Mouse (Mus musculus) liver, embryonic 14.5 days (tissue): ENCODE measurements at regions not wholly inside any gene's neighbourhood (a gene's known extent, or its start where the extent isn't known, plus 50 kb on each side); places are given as distances from the start of the nearest gene placed in this dataset.

Experiments
- ATAC-seq: fragments of 200-750 bp; cut with Nextera tagmentation; 2 replicates; pipeline ENCODE4 v1.8.0; 2017; ENCODE audit warnings: moderate number of reproducible peaks, mild to moderate bottlenecking, moderate library complexity; ENCODE audit not compliant: insufficient read depth
- DNase-seq, 3 experiments: peaks; one replicate each; pipeline ENCODE4 v3.0.0-alpha.2; 2012 to 2013; ENCODE audit warnings: low read depth in 3 of 3, low spot score in 3 of 3
- H3K27ac ChIP-seq: fragments of 300-500 bp; sonication (generic); 2 replicates; pipeline ENCODE4 v1.5.1; 2014; ENCODE audit warnings: moderate library complexity, mild to moderate bottlenecking, control low read depth, inconsistent platforms
- H3K27me3 ChIP-seq: fragments of 300-500 bp; sonication (generic); 2 replicates; pipeline ENCODE4 v1.6.1; 2014; ENCODE audit warnings: mild to moderate bottlenecking, low read length, moderate library complexity; ENCODE audit not compliant: control insufficient read depth, insufficient read depth
- H3K36me3 ChIP-seq: fragments of 300-500 bp; sonication (generic); replicated peaks from 2 replicates; pipeline ENCODE4 v1.6.1; 2014; ENCODE audit warnings: low read depth; ENCODE audit not compliant: control insufficient read depth, insufficient read depth
- H3K4me1 ChIP-seq, 2 experiments: fragments of 200-500 bp in 1 of 2; fragments of 300-500 bp in 1 of 2; sonication (generic) in 1 of 2; replicated peaks; 2 replicates each; pipeline ENCODE4 v1.6.1; 2012 to 2014; ENCODE audit warnings: antibody characterized with exemption in 1 of 2, inconsistent platforms in 1 of 2, low read length in 1 of 2; ENCODE audit not compliant: control insufficient read depth in 2 of 2, insufficient read depth in 2 of 2
- H3K4me2 ChIP-seq: fragments of 300-500 bp; sonication (generic); 2 replicates; pipeline ENCODE4 v1.6.1; 2014; ENCODE audit warnings: low read depth, mild to moderate bottlenecking, control low read depth, moderate library complexity
- H3K4me3 ChIP-seq, 2 experiments: fragments of 200-500 bp in 1 of 2; fragments of 300-500 bp in 1 of 2; sonication (generic) in 1 of 2; 2 replicates each; pipeline ENCODE4 v1.5.1; 2012 to 2014; ENCODE audit warnings: low read depth in 2 of 2, low read length in 2 of 2, mild to moderate bottlenecking in 2 of 2, control low read depth in 1 of 2, inconsistent platforms in 1 of 2, moderate library complexity in 1 of 2; ENCODE audit not compliant: insufficient read depth in 1 of 2
- H3K9ac ChIP-seq: fragments of 300-500 bp; sonication (generic); replicated peaks from 2 replicates; pipeline ENCODE4 v1.6.1; 2014; ENCODE audit warnings: mild to moderate bottlenecking, control low read depth, moderate library complexity
- H3K9me3 ChIP-seq: fragments of 300-500 bp; sonication (generic); 2 replicates; pipeline ENCODE4 v1.6.1; 2016; ENCODE audit warnings: low read length, mixed read lengths; ENCODE audit not compliant: control insufficient read depth
- CTCF ChIP-seq: IDR thresholded peaks from 2 replicates; pipeline ENCODE4 v1.5.1; 2016; ENCODE audit warnings: antibody characterized with exemption, low read depth, control low read depth
- EP300 ChIP-seq: IDR thresholded peaks from 2 replicates; pipeline ENCODE4 v1.6.1; 2016; ENCODE audit warnings: antibody characterized with exemption, low read depth
- WGBS: fragments of 180-500 bp; shearing (Covaris S2); extraction: QIAGEN DNeasy Blood & Tissue Kit; methylation state at CpG from one replicate; pipeline ENCODE4 v1.1.7; 2014; ENCODE audit not compliant: insufficient replicate concordance; 5-methylcytosine and 5-hydroxymethylcytosine counted together

GRCm38 (mm10) chr7:69493062-69493930 is 744.3 kb upstream of the Arrdc4 start:
- WGBS: 63% methylated on average over 18 of the region's 18 CpGs
- DNase-seq (no peak), ATAC-seq (no peak)
- Histone ChIP-seq H3K4me3 (no peak overlapping the region), H3K27me3 (no peaks in the 10 kb centered on the region), H3K36me3 (no peaks in the 10 kb centered on the region), H3K9me3 (no peaks in the 10 kb centered on the region), H3K4me2 (no peak overlapping the region), H3K4me1 (no peaks in the 10 kb centered on the region), H3K27ac (no peak overlapping the region), H3K9ac (no peak overlapping the region)
- no peak for TF ChIP-seq EP300
- no peak for TF ChIP-seq CTCF

- H3K36me3 ChIP-seq: no peaks in the 10 kb centered on the region
- TF ChIP-seq EP300: no peak
- TF ChIP-seq CTCF: peak; percentile 77
- H3K27me3 ChIP-seq: no peaks in the 10 kb centered on the region
- H3K4me2 ChIP-seq: no peak overlapping the region
- no peak overlapping the region for H3K4me3 ChIP-seq
- no peak overlapping the region for H3K9ac ChIP-seq
- no peak for ATAC-seq
- WGBS: 36% methylated on average over 16 of the region's 16 CpGs
- no peaks in the 10 kb centered on the region for H3K4me1 ChIP-seq
- no peak overlapping the region for H3K27ac ChIP-seq
- no peaks in the 10 kb centered on the region for H3K9me3 ChIP-seq
- peak in 1 of 3 experiments; percentile 1 for DNase-seq
Observed at GRCm38 (mm10) chr7:69490566-69491466, 741.8 kb upstream of the Arrdc4 start.

GRCm38 (mm10) chr7:69488630-69489029 is 739.6 kb upstream of the Arrdc4 start:
- no peak for DNase-seq
- 54% methylated on average over 5 of the region's 6 CpGs for WGBS
- H3K27ac ChIP-seq: no peak overlapping the region
- no peak overlapping the region for H3K9ac ChIP-seq
- TF ChIP-seq CTCF: no peak
- H3K27me3 ChIP-seq: no peaks in the 10 kb centered on the region
- ATAC-seq: no peak
- no peaks in the 10 kb centered on the region for H3K4me1 ChIP-seq
- H3K4me3 ChIP-seq: no peak overlapping the region
- no peak overlapping the region for H3K4me2 ChIP-seq
- no peaks in the 10 kb centered on the region for H3K36me3 ChIP-seq
- no peaks in the 10 kb centered on the region for H3K9me3 ChIP-seq

- no peak overlapping the region for H3K4me3 ChIP-seq
- H3K36me3 ChIP-seq: no peaks in the 10 kb centered on the region
- no peak for ATAC-seq
- no peak for DNase-seq
- no peak overlapping the region for H3K27ac ChIP-seq
- H3K27me3 ChIP-seq: no peaks in the 10 kb centered on the region
- H3K4me1 ChIP-seq: no peaks in the 10 kb centered on the region
- 34% methylated on average over 3 of the region's 3 CpGs for WGBS
- no peak overlapping the region for H3K9ac ChIP-seq
- TF ChIP-seq CTCF (no peak), EP300 (no peak)
- H3K9me3 ChIP-seq: no peaks in the 10 kb centered on the region
- no peak overlapping the region for H3K4me2 ChIP-seq
Observed at GRCm38 (mm10) chr7:69487111-69487510, 738.1 kb upstream of the Arrdc4 start.

GRCm38 (mm10) chr7:69484552-69484951 is 735.5 kb upstream of the Arrdc4 start:
- DNase-seq (no peak), ATAC-seq (no peak)
- Histone ChIP-seq H3K9me3 (no peaks in the 10 kb centered on the region), H3K9ac (no peak overlapping the region), H3K4me2 (no peak overlapping the region), H3K36me3 (no peaks in the 10 kb centered on the region), H3K27me3 (no peaks in the 10 kb centered on the region), H3K4me1 (no peaks in the 10 kb centered on the region), H3K4me3 (no peak overlapping the region), H3K27ac (no peak overlapping the region)
- TF ChIP-seq CTCF (no peak), EP300 (no peak)
- WGBS: 62% methylated on average over 4 of the region's 4 CpGs
